ENCODE assay signal across 11 mouse cellular contexts in genomic region chr9:77766218-77766617, GRCm38 (mm10).
"Had no signal": no experiment of that assay in that cellular context is flagged by ENCODE, and none has a peak within 500 bp of the region (broad histone marks: within the 10 kb centered on the region; RNA-seq: fewer than 3 reads in every experiment).

No protein-coding gene starts in this region.

- H3K27me3 ChIP-seq: limb, embryonic 13.5 days; liver, embryonic 13.5 days; midbrain, embryonic 12.5 days; stomach, embryonic 15.5 days had no signal

- ATAC-seq: intestine, embryonic 16.5 days had no signal

- DNase-seq: layer of hippocampus, adult 9-11 months; layer of hippocampus, postnatal 36 days; liver, embryonic 13.5 days; right cerebral cortex, postnatal 14 days; thymus, adult 2 months; thymus, postnatal 25 days had no signal

- H3K36me3 ChIP-seq: stomach, embryonic 15.5 days had no signal

- H3K9me3 ChIP-seq: limb, embryonic 13.5 days; liver, embryonic 13.5 days; midbrain, embryonic 12.5 days; stomach, embryonic 15.5 days had no signal

- H3K4me1 ChIP-seq: stomach, embryonic 15.5 days had no signal

- H3K4me3 ChIP-seq: limb, embryonic 13.5 days; liver, embryonic 13.5 days; midbrain, embryonic 12.5 days; stomach, embryonic 15.5 days had no signal

- H3K27ac ChIP-seq: kidney, postnatal 0 days; limb, embryonic 13.5 days; liver, embryonic 13.5 days; midbrain, embryonic 12.5 days; stomach, embryonic 15.5 days had no signal
